Mouse (Mus musculus): ENCODE results near the gene Dars.
A peak's percentile ranks its signal among the peaks of the same experiment; 100 is the strongest.

The Dars gene

GRCm38 (mm10) chr1:128417533-128417888, 343 bp upstream of the Dars start:
- no peak for DNase-seq (ENCODE audit: low read depth, low spot score)

GRCm38 (mm10) chr1:128411141-128411540, 6.0 kb downstream of the Dars start:
- DNase-seq (ENCODE audit: low read depth, low spot score): no peak

GRCm38 (mm10) chr1:128406846-128407245, 10.3 kb downstream of the Dars start:
- no peak for DNase-seq (ENCODE audit: low read depth, low spot score)

- DNase-seq (ENCODE audit: low read depth, low spot score): no peak
Measured at GRCm38 (mm10) chr1:128405675-128406074, 11.5 kb downstream of the Dars start.

GRCm38 (mm10) chr1:128405041-128405481, 12.1 kb downstream of the Dars start:
- DNase-seq (ENCODE audit: low read depth, low spot score): no peak

- DNase-seq (ENCODE audit: low read depth, low spot score): no peak
Measured at GRCm38 (mm10) chr1:128400926-128401325, 16.2 kb downstream of the Dars start.

GRCm38 (mm10) chr1:128399941-128400915, 16.9 kb downstream of the Dars start:
- no peak for DNase-seq (ENCODE audit: low read depth, low spot score)

GRCm38 (mm10) chr1:128398738-128399445, 18.3 kb downstream of the Dars start:
- DNase-seq (ENCODE audit: low read depth, low spot score): no peak

GRCm38 (mm10) chr1:128394657-128395056, 22.5 kb downstream of the Dars start:
- DNase-seq (ENCODE audit: low read depth, low spot score): no peak

- DNase-seq (ENCODE audit: low read depth, low spot score): no peak
Measured at GRCm38 (mm10) chr1:128392382-128392781, 24.8 kb downstream of the Dars start.

GRCm38 (mm10) chr1:128386487-128386886, 30.7 kb downstream of the Dars start:
- no peak for DNase-seq (ENCODE audit: low read depth, low spot score)

- DNase-seq (ENCODE audit: low read depth, low spot score): no peak
Measured at GRCm38 (mm10) chr1:128376841-128377240, 40.3 kb downstream of the Dars start.

GRCm38 (mm10) chr1:128372143-128372860, 44.9 kb downstream of the Dars start:
- DNase-seq (ENCODE audit: low read depth, low spot score): no peak

GRCm38 (mm10) chr1:128368732-128369441, 48.3 kb downstream of the Dars start:
- DNase-seq (ENCODE audit: low read depth, low spot score): peak; percentile 28

GRCm38 (mm10) chr1:128360601-128361000, 56.6 kb downstream of the Dars start:
- DNase-seq (ENCODE audit: low read depth, low spot score): no peak

- DNase-seq (ENCODE audit: low read depth, low spot score): peak; percentile 96
Measured at GRCm38 (mm10) chr1:128359554-128360376, 57.4 kb downstream of the Dars start, which contains the start of gene Mcm6. Gene Mcm6, minus strand, starts transcription at chr1:128359664.

GRCm38 (mm10) chr1:128358916-128359553, 58.1 kb downstream of the Dars start:
- DNase-seq (ENCODE audit: low read depth, low spot score): no peak

GRCm38 (mm10) chr1:128358276-128358675, 58.9 kb downstream of the Dars start:
- no peak for DNase-seq (ENCODE audit: low read depth, low spot score)

- no peak for DNase-seq (ENCODE audit: low read depth, low spot score)
Measured at GRCm38 (mm10) chr1:128357452-128357851, 59.7 kb downstream of the Dars start.

GRCm38 (mm10) chr1:128353092-128353491, 64.1 kb downstream of the Dars start:
- no peak for DNase-seq (ENCODE audit: low read depth, low spot score)
